Mouse (Mus musculus): ENCODE results near the gene Gm29276.
"Not testable (repeated sequence)": the region's sequence is repeated elsewhere in the genome, so short reads cannot be mapped to it uniquely, and the experiment has no call there.

Gene Gm29276

DNA sequence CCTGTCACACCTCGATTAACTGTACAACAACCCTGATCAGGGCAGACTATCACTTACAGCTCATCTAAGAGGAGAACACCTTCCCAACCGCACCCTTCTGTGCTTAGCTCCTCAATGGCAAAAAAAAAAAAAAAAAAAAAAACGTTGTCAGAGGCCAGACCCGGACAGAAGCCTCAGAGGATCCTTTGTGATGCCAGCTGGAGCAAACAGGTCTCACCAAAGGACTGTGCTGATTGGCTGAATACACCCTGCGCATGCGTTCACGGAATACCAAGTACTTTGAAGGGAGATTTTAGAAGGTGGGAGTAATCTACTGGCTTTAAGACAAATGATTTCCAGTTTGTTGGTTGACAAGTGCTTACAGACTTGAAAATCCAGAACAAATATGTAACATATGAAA, at the start of gene Gm29276:
Gene Gm29276, minus strand, starts transcription at position 101 of the 400 bp plus-strand sequence.
- not testable (repeated sequence) for DNase-seq
